Mouse (Mus musculus) hindbrain, embryonic 16.5 days (tissue): Measurements from ENCODE around the gene Adpgk. TPM values are rescaled to one million over a fixed set of nuclear protein-coding genes. Genes with fewer than 3 reads are reported as not detected.

Experiments used
- ATAC-seq: fragments of 200-750 bp; cut with Nextera tagmentation; 2 replicates; pipeline ENCODE4 v1.8.0; 2017; ENCODE audit warnings: moderate TSS enrichment, moderate library complexity
- H3K27ac ChIP-seq: fragments of 300-500 bp; sonication (generic); 2 replicates; pipeline ENCODE4 v1.5.1; 2014; ENCODE audit warnings: low read depth, mild to moderate bottlenecking, control low read depth, low read length, moderate library complexity
- H3K27me3 ChIP-seq: fragments of 300-500 bp; sonication (generic); replicated peaks from 2 replicates; pipeline ENCODE4 v1.6.1; 2014; ENCODE audit warnings: low read length; ENCODE audit not compliant: control insufficient read depth, insufficient read depth
- H3K36me3 ChIP-seq: fragments of 300-500 bp; sonication (generic); 2 replicates; pipeline ENCODE4 v1.6.1; 2014; ENCODE audit warnings: mild to moderate bottlenecking, low read length, moderate library complexity, mixed read lengths; ENCODE audit not compliant: control insufficient read depth, insufficient read depth
- H3K4me1 ChIP-seq: fragments of 300-500 bp; sonication (generic); 2 replicates; pipeline ENCODE4 v1.6.1; 2014; ENCODE audit warnings: low read depth, low read length; ENCODE audit not compliant: control insufficient read depth, insufficient read depth
- H3K4me2 ChIP-seq: fragments of 300-500 bp; sonication (generic); 2 replicates; pipeline ENCODE4 v1.6.1; 2014; ENCODE audit warnings: mild to moderate bottlenecking, low read length, control low read depth, moderate library complexity
- H3K4me3 ChIP-seq: fragments of 300-500 bp; sonication (generic); 2 replicates; pipeline ENCODE4 v1.5.1; 2014; ENCODE audit warnings: mild to moderate bottlenecking, low read length, control low read depth, moderate library complexity
- H3K9ac ChIP-seq: fragments of 300-500 bp; sonication (generic); 2 replicates; pipeline ENCODE4 v1.6.1; 2014; ENCODE audit warnings: low read depth, mild to moderate bottlenecking, control low read depth, low read length, moderate library complexity
- H3K9me3 ChIP-seq: fragments of 300-500 bp; sonication (generic); 2 replicates; pipeline ENCODE4 v1.6.1; 2014; ENCODE audit warnings: mild to moderate bottlenecking, low read length, moderate library complexity; ENCODE audit not compliant: control insufficient read depth
- WGBS: fragments of 180-500 bp; shearing (Covaris S2); extraction: QIAGEN DNeasy Blood & Tissue Kit; methylation state at CpG from one replicate; pipeline ENCODE4 v1.1.7; 2014; 5-methylcytosine and 5-hydroxymethylcytosine counted together
- polyA plus RNA-seq: library from polyadenylated mRNA; unstranded; fragments of >200 nt; fragmentation: Nextera tagmentation; extraction: Ambion mirVana; gene quantifications from 2 replicates; pipeline ENCODE4 v1.2.1, GENCODE M21; 2015

Gene Adpgk
- polyA plus RNA-seq, 1 experiment from 2014 or later = 22.6 TPM

DNA sequence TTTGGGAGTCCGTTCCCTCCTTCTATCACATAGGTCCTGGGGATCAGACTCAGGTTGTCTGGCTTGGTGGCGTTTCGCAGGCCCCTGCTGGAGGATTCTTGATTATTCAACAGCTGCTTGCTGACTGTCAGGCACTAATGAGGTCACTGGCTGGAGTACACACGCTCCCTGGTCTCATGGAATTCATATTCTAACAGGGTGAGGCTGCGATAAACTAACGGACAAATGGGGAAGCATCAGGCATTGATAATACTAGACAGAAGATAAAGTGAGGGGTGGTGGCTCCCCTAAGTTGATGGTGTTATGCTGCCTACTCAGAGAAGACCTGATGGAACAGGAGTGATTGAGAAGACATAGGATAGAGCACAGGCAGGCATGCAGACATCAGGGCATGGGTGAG, 5.7 kb upstream of the Adpgk start:
- H3K36me3 ChIP-seq = no peaks in the 10 kb centered on the region
- H3K27me3 ChIP-seq = no peaks in the 10 kb centered on the region
- no peak for ATAC-seq
- no peak overlapping the region for H3K9ac ChIP-seq
- no peak overlapping the region for H3K4me3 ChIP-seq
- H3K4me1 ChIP-seq = peaks cover 5% of the 10 kb centered on the region
- no peak overlapping the region for H3K4me2 ChIP-seq
- no peaks in the 10 kb centered on the region for H3K9me3 ChIP-seq
- no peak overlapping the region for H3K27ac ChIP-seq
- WGBS = 68% methylated on average over 6 of the region's 6 CpGs

DNA sequence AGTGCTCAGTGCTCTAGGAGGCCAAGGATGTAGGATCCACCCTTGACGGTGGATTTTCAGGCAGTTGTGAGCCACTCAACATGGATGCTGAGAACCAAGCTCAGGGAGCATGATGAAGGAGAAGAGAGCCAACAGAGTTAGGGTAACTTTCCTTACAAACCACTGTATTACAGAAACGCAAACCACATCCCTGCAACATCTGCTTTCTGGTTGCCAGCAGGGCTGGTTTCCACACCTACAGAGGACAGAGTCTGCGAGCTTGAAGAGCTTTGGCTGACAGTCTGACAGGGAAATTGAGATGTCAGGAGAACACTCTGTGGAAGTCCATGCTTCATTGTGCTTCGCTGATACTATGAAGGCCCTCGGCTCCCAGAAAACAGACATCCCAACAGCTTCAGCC, 3.3 kb upstream of the Adpgk start:
- H3K4me2 ChIP-seq = no peak overlapping the region
- WGBS = 83% methylated on average over 5 of the region's 5 CpGs
- H3K27me3 ChIP-seq = no peaks in the 10 kb centered on the region
- ATAC-seq = no peak
- peaks cover 7% of the 10 kb centered on the region for H3K4me1 ChIP-seq
- no peaks in the 10 kb centered on the region for H3K36me3 ChIP-seq
- H3K9me3 ChIP-seq = no peaks in the 10 kb centered on the region
- H3K4me3 ChIP-seq = no peak overlapping the region
- no peak overlapping the region for H3K27ac ChIP-seq
- H3K9ac ChIP-seq = no peak overlapping the region

DNA sequence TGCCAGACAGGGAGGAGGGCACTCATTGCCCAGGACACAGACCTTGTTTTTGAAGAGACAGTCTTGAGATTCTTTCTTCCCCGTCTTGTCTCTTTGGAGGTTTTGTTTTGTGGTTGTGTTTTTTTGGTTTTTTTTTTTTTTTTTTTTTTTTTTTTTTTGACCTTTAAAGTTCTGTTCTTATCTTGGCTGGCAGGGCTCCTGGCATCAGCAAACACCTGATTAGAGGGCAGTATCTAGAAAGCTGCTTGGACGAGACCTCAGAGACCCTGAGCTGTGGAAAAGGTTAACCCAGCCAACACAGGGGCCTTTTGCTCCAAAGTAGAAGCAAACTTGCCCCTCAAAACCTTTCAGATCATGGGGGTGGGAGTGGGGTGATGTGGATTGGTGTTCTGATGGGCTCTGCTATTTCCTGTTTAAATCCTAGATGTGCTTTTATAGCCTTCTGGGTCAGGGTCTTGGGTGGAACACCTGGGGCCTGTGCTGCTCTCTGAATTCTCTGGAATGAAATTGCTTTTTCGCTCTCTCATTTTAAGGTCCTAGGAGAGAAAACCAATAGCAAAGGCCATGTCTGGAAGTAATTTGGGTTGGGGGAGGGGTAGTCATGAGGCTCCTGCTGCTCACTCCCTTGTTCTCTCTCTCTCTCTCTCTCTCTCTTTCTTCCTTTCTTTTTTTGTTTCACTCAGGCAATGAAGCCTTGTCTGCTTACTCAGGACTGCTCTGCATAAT, 2.5 kb upstream of the Adpgk start:
- Histone ChIP-seq H3K9me3 (no peaks in the 10 kb centered on the region), H3K4me3 (no peak overlapping the region), H3K27ac (no peak overlapping the region), H3K4me1 (peaks cover 7% of the 10 kb centered on the region), H3K36me3 (no peaks in the 10 kb centered on the region), H3K9ac (no peak overlapping the region), H3K4me2 (no peak overlapping the region), H3K27me3 (no peaks in the 10 kb centered on the region)
- 63% methylated on average over 3 of the region's 3 CpGs for WGBS
- no peak for ATAC-seq

DNA sequence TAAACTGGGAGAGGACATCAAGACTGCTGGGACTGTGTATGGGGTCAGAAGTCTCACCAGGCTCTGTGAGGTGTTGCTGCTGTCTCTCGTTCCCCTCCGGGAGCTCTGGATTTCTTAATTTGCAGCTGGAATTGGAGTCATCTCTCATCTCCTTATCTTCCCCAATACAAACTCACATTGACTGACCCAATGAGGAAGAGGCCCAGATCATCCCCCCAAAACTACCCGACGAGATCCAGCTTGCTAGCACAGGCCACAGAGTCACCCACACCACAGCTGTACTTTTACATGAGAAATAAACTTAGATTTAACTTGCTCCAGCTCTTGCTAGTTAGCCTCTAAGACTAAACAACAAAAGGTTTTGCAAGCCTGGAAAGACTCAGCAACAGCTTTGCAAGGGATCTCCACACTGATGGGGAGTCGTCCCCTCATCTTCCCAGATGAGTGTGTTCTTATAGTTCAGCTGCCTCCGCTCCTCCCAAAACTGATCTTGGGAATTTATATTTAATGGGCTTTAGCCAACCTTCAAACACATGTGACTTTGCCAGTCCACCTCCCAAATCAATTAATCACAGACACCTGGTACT, 1.7 kb upstream of the Adpgk start:
- Histone ChIP-seq H3K4me1 (peaks cover 7% of the 10 kb centered on the region), H3K27ac (no peak overlapping the region), H3K36me3 (no peaks in the 10 kb centered on the region), H3K4me2 (no peak overlapping the region), H3K4me3 (no peak overlapping the region), H3K9me3 (no peaks in the 10 kb centered on the region), H3K27me3 (no peaks in the 10 kb centered on the region), H3K9ac (no peak overlapping the region)
- WGBS = 72% methylated on average over 6 of the region's 6 CpGs
- ATAC-seq = no peak

DNA sequence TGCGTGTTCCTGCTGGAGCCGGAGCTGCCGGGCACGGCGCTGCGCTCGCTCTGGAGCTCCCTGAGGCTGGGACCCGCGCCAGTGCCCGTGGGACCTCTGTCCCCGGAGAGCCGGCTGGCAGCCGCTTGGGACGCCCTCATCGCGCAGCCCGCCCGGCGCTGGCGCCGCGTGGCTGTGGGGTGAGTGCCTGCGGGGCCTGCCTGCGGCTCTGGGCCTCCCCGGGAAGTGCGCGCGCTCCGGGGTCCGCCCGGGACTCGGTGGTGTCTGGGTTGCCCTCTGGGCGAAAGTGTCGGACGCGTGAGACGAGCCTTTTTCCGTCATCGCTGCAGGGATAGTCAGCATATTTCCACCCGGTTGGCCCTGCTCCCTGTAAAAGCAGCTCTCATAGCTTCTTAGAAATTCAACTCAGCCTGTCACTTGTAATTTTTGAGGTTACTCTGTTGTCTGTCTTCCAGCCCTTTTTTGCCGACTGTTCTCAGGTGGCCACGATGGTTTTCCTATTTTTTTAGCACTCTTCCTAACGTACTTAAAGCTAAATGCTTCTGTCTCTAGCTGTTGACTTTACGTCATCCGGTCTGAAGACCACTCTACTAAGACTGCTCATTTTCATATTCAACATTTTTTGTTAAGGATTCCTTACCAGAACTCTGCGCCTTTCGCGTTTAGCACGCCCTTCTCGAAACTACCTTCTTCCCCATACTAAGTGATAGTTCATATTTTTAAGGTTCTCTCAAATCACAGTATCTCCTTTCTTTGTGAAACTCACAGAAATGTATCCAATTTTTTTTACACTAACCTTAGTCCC, 532 bp downstream of the Adpgk start:
- H3K27ac ChIP-seq = peak overlapping the region; percentile 91
- H3K4me3 ChIP-seq = peak overlapping the region; percentile 97
- no peak for ATAC-seq
- peaks cover 7% of the 10 kb centered on the region for H3K4me1 ChIP-seq
- no peaks in the 10 kb centered on the region for H3K27me3 ChIP-seq
- H3K9ac ChIP-seq = peak overlapping the region; percentile 91
- H3K9me3 ChIP-seq = no peaks in the 10 kb centered on the region
- peak overlapping the region; percentile 75 for H3K4me2 ChIP-seq
- no peaks in the 10 kb centered on the region for H3K36me3 ChIP-seq
- 1% methylated on average over 50 of the region's 50 CpGs for WGBS

DNA sequence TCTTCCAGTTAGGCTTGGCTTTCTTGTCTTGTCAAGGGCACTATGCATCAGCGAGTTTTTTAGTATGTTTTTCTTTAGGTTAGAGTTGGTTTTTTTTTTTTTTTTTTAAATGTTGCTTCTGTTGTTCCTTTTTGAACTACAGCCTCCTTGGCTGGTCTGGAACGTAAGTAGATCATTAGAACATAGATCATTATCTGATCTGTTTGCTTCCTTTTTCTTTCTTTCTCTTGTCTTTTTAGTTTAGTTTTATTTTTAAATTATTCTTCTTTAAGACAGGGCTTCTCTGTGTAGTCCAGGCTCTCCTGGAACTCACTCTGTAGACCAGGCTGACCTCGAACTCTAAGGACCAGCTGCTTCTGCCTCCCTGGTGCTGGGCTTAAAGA, 1.1 kb downstream of the Adpgk start:
- Histone ChIP-seq H3K27me3 (no peaks in the 10 kb centered on the region), H3K4me1 (peaks cover 7% of the 10 kb centered on the region), H3K4me2 (peak overlapping the region; percentile 75), H3K27ac (no peak overlapping the region), H3K4me3 (peak overlapping the region; percentile 97), H3K36me3 (no peaks in the 10 kb centered on the region), H3K9ac (no peak overlapping the region), H3K9me3 (no peaks in the 10 kb centered on the region)
- WGBS = 51% methylated on average over 3 of the region's 3 CpGs
- no peak for ATAC-seq

DNA sequence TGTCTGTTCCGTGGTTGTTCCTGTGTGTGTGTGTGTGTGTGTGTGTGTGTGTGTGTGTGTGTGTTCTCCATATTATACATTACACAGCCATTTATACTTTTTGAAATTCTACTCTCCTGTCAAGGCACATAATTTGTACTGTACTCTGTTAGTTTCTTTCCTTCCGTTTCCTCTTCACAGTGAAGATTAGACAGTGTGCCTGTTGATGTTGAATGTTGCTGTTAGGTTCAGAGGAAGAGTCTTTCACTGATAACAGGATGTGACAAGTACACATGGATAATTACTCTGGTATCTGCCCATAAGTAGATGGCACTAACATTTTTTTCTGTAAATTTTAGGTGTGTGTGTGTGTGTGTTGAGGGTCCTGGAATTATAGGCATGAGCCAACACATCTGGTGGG, 5.1 kb downstream of the Adpgk start:
- WGBS = 91% methylated on average over 2 of the region's 2 CpGs
- peaks cover 3% of the 10 kb centered on the region; the same call in 1 of the 2 replicates for H3K36me3 ChIP-seq
- no peaks in the 10 kb centered on the region for H3K9me3 ChIP-seq
- peaks cover 5% of the 10 kb centered on the region for H3K4me1 ChIP-seq
- no peaks in the 10 kb centered on the region for H3K27me3 ChIP-seq
- no peak overlapping the region for H3K27ac ChIP-seq
- H3K4me3 ChIP-seq = no peak overlapping the region
- no peak for ATAC-seq
- no peak overlapping the region for H3K9ac ChIP-seq
- no peak overlapping the region for H3K4me2 ChIP-seq

DNA sequence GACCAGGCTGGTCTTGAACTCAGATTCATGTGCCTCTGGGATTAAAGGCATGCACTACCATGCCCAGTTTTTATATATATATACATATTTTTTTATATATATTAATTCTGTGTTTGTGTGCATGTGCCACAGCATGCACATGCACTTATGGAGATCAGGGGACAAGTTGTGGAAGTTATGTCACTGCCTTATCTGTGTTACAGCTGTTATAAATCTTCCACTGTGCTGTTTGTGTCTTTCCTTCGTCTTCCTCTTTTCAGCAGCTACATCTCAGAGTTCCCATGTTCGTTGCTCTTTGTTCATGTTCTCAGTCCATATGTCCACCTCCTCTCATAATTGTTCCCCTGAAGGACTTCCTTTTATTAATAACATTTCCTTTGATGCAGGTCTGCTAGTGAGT, 16.5 kb downstream of the Adpgk start:
- Histone ChIP-seq H3K9ac (no peak overlapping the region), H3K27ac (no peak overlapping the region), H3K4me2 (no peak overlapping the region), H3K36me3 (peaks cover 16% of the 10 kb centered on the region), H3K4me1 (no peaks in the 10 kb centered on the region), H3K27me3 (no peaks in the 10 kb centered on the region), H3K4me3 (no peak overlapping the region), H3K9me3 (no peaks in the 10 kb centered on the region)
- no peak for ATAC-seq
- WGBS = 92% methylated on average over 2 of the region's 2 CpGs

DNA sequence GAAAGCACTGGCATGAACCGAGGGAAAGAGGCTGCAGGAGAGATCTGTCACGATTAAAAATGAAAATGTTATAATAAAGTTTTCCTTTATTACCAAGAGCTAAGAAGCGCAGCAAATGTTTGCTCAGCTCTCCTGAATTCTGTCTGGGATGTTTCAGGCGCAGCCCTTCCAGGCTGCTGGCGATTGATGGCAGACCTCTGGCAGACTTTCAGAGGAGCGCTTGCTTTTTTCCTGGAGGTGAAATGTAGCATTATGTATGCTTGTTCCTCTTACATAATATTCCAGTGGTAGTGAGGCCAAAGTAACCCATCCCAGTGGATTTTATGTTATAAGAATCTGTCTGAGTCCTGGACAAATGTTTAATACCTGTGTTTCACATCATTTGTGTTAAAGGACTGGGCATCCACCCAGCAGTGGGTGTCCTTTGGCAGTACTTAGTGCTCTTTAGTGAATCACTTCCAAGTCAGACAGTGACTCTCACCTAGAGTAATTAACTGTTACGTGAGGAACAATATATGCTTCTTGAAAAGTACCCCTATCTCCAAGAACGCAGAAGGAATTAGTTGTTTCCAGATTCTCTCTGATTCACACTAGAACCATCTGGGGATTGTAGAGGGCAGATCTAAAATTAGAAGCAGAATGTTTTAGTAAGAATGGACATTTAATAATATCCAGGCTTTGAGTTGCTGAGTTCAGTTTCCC, 19.4 kb downstream of the Adpgk start:
- WGBS = 92% methylated on average over 8 of the region's 8 CpGs
- no peaks in the 10 kb centered on the region for H3K9me3 ChIP-seq
- H3K27me3 ChIP-seq = no peaks in the 10 kb centered on the region
- no peak for ATAC-seq
- peaks cover 22% of the 10 kb centered on the region for H3K36me3 ChIP-seq
- H3K4me2 ChIP-seq = no peak overlapping the region
- H3K27ac ChIP-seq = no peak overlapping the region
- H3K9ac ChIP-seq = no peak overlapping the region
- H3K4me1 ChIP-seq = no peaks in the 10 kb centered on the region
- no peak overlapping the region for H3K4me3 ChIP-seq
